Mouse (Mus musculus) testis, adult 2 months (tissue): Measurements from ENCODE around the gene Ptprcap.

Experiments
- CTCF ChIP-seq: fragments of 200-500 bp; IDR thresholded peaks from 2 replicates; pipeline ENCODE4 v1.5.1; 2012; ENCODE audit warnings: low read depth, mild to moderate bottlenecking, inconsistent platforms, low read length, moderate library complexity; ENCODE audit not compliant: control insufficient read depth, insufficient read depth, insufficient replicate concordance
- POLR2A ChIP-seq: fragments of 200-500 bp; IDR thresholded peaks from 2 replicates; pipeline ENCODE4 v1.6.1; 2012; ENCODE audit warnings: low read depth, mild to moderate bottlenecking, inconsistent platforms, low read length, moderate library complexity; ENCODE audit not compliant: control insufficient read depth

GRCm38 (mm10) chr19:4151488-4151860 lies 1.9 kb upstream of the Ptprcap start:
- TF ChIP-seq POLR2A (no peak), CTCF (no peak)
